Mouse (Mus musculus): ENCODE data around the gene Frmd4b. TPM values are rescaled to one million over a fixed set of nuclear protein-coding genes. Genes with fewer than 3 reads are reported as not detected.

Gene Frmd4b
- total RNA-seq, 1 experiment from 2014 or later, result 13.8 TPM

GRCm38 (mm10) chr6:97586606-97587005 lies 30.7 kb downstream of the Frmd4b start:
- ATAC-seq (replicated peaks in 1 of 2; ENCODE audit: insufficient read depth in 1 of 2, low FRiP score in 2 of 2, low TSS enrichment in 1 of 2, low read depth in 1 of 2, poor library complexity in 2 of 2, severe bottlenecking in 2 of 2), result no peak

- ATAC-seq (replicated peaks in 1 of 2; ENCODE audit: insufficient read depth in 1 of 2, low FRiP score in 2 of 2, low TSS enrichment in 1 of 2, low read depth in 1 of 2, poor library complexity in 2 of 2, severe bottlenecking in 2 of 2), result no peak
Measured at GRCm38 (mm10) chr6:97586024-97586423, 31.3 kb downstream of the Frmd4b start.

GRCm38 (mm10) chr6:97582748-97583147 lies 34.6 kb downstream of the Frmd4b start:
- ATAC-seq (replicated peaks in 1 of 2; ENCODE audit: insufficient read depth in 1 of 2, low FRiP score in 2 of 2, low TSS enrichment in 1 of 2, low read depth in 1 of 2, poor library complexity in 2 of 2, severe bottlenecking in 2 of 2), result no peak

GRCm38 (mm10) chr6:97581941-97582340 lies 35.4 kb downstream of the Frmd4b start:
- no peak for ATAC-seq (replicated peaks in 1 of 2; ENCODE audit: insufficient read depth in 1 of 2, low FRiP score in 2 of 2, low TSS enrichment in 1 of 2, low read depth in 1 of 2, poor library complexity in 2 of 2, severe bottlenecking in 2 of 2)

- no peak for ATAC-seq (replicated peaks in 1 of 2; ENCODE audit: insufficient read depth in 1 of 2, low FRiP score in 2 of 2, low TSS enrichment in 1 of 2, low read depth in 1 of 2, poor library complexity in 2 of 2, severe bottlenecking in 2 of 2)
Measured at GRCm38 (mm10) chr6:97580479-97581030, 36.8 kb downstream of the Frmd4b start.

GRCm38 (mm10) chr6:97579704-97580103 lies 37.6 kb downstream of the Frmd4b start:
- ATAC-seq (replicated peaks in 1 of 2; ENCODE audit: insufficient read depth in 1 of 2, low FRiP score in 2 of 2, low TSS enrichment in 1 of 2, low read depth in 1 of 2, poor library complexity in 2 of 2, severe bottlenecking in 2 of 2), result no peak

- no peak for ATAC-seq (replicated peaks in 1 of 2; ENCODE audit: insufficient read depth in 1 of 2, low FRiP score in 2 of 2, low TSS enrichment in 1 of 2, low read depth in 1 of 2, poor library complexity in 2 of 2, severe bottlenecking in 2 of 2)
Measured at GRCm38 (mm10) chr6:97578210-97578609, 39.1 kb downstream of the Frmd4b start.

GRCm38 (mm10) chr6:97577349-97577748 lies 40.0 kb downstream of the Frmd4b start:
- no peak for ATAC-seq (replicated peaks in 1 of 2; ENCODE audit: insufficient read depth in 1 of 2, low FRiP score in 2 of 2, low TSS enrichment in 1 of 2, low read depth in 1 of 2, poor library complexity in 2 of 2, severe bottlenecking in 2 of 2)

- ATAC-seq (replicated peaks in 1 of 2; ENCODE audit: insufficient read depth in 1 of 2, low FRiP score in 2 of 2, low TSS enrichment in 1 of 2, low read depth in 1 of 2, poor library complexity in 2 of 2, severe bottlenecking in 2 of 2), result no peak
Measured at GRCm38 (mm10) chr6:97576565-97577346, 40.6 kb downstream of the Frmd4b start.

- no peak for ATAC-seq (replicated peaks in 1 of 2; ENCODE audit: insufficient read depth in 1 of 2, low FRiP score in 2 of 2, low TSS enrichment in 1 of 2, low read depth in 1 of 2, poor library complexity in 2 of 2, severe bottlenecking in 2 of 2)
Measured at GRCm38 (mm10) chr6:97576096-97576495, 41.2 kb downstream of the Frmd4b start.

- ATAC-seq (replicated peaks in 1 of 2; ENCODE audit: insufficient read depth in 1 of 2, low FRiP score in 2 of 2, low TSS enrichment in 1 of 2, low read depth in 1 of 2, poor library complexity in 2 of 2, severe bottlenecking in 2 of 2), result no peak
Measured at GRCm38 (mm10) chr6:97574973-97575372, 42.4 kb downstream of the Frmd4b start.

- ATAC-seq (replicated peaks in 1 of 2; ENCODE audit: insufficient read depth in 1 of 2, low FRiP score in 2 of 2, low TSS enrichment in 1 of 2, low read depth in 1 of 2, poor library complexity in 2 of 2, severe bottlenecking in 2 of 2), result no peak
Measured at GRCm38 (mm10) chr6:97572226-97572625, 45.1 kb downstream of the Frmd4b start.

- no peak for ATAC-seq (replicated peaks in 1 of 2; ENCODE audit: insufficient read depth in 1 of 2, low FRiP score in 2 of 2, low TSS enrichment in 1 of 2, low read depth in 1 of 2, poor library complexity in 2 of 2, severe bottlenecking in 2 of 2)
Measured at GRCm38 (mm10) chr6:97568538-97568937, 48.8 kb downstream of the Frmd4b start.

- no peak for ATAC-seq (replicated peaks in 1 of 2; ENCODE audit: insufficient read depth in 1 of 2, low FRiP score in 2 of 2, low TSS enrichment in 1 of 2, low read depth in 1 of 2, poor library complexity in 2 of 2, severe bottlenecking in 2 of 2)
Measured at GRCm38 (mm10) chr6:97566746-97567145, 50.6 kb downstream of the Frmd4b start.

GRCm38 (mm10) chr6:97557147-97557546 lies 60.2 kb downstream of the Frmd4b start:
- no peak for ATAC-seq (replicated peaks in 1 of 2; ENCODE audit: insufficient read depth in 1 of 2, low FRiP score in 2 of 2, low TSS enrichment in 1 of 2, low read depth in 1 of 2, poor library complexity in 2 of 2, severe bottlenecking in 2 of 2)

- no peak for ATAC-seq (replicated peaks in 1 of 2; ENCODE audit: insufficient read depth in 1 of 2, low FRiP score in 2 of 2, low TSS enrichment in 1 of 2, low read depth in 1 of 2, poor library complexity in 2 of 2, severe bottlenecking in 2 of 2)
Measured at GRCm38 (mm10) chr6:97555637-97556036, 61.7 kb downstream of the Frmd4b start.

GRCm38 (mm10) chr6:97553431-97553830 lies 63.9 kb downstream of the Frmd4b start:
- no peak for ATAC-seq (replicated peaks in 1 of 2; ENCODE audit: insufficient read depth in 1 of 2, low FRiP score in 2 of 2, low TSS enrichment in 1 of 2, low read depth in 1 of 2, poor library complexity in 2 of 2, severe bottlenecking in 2 of 2)

GRCm38 (mm10) chr6:97552573-97552972 lies 64.8 kb downstream of the Frmd4b start:
- ATAC-seq (replicated peaks in 1 of 2; ENCODE audit: insufficient read depth in 1 of 2, low FRiP score in 2 of 2, low TSS enrichment in 1 of 2, low read depth in 1 of 2, poor library complexity in 2 of 2, severe bottlenecking in 2 of 2), result no peak

GRCm38 (mm10) chr6:97551884-97552283 lies 65.5 kb downstream of the Frmd4b start:
- ATAC-seq (replicated peaks in 1 of 2; ENCODE audit: insufficient read depth in 1 of 2, low FRiP score in 2 of 2, low TSS enrichment in 1 of 2, low read depth in 1 of 2, poor library complexity in 2 of 2, severe bottlenecking in 2 of 2), result no peak

All from hematopoietic stem cell, adult 5-6 weeks (primary cell).